Mouse (Mus musculus): ENCODE measurements at regions not wholly inside any gene's neighbourhood (a gene's known extent, or its start where the extent isn't known, plus 50 kb on each side); places are given as distances from the start of the nearest gene placed in this dataset.
A peak's percentile ranks its signal among the peaks of the same experiment; 100 is the strongest.

DNA sequence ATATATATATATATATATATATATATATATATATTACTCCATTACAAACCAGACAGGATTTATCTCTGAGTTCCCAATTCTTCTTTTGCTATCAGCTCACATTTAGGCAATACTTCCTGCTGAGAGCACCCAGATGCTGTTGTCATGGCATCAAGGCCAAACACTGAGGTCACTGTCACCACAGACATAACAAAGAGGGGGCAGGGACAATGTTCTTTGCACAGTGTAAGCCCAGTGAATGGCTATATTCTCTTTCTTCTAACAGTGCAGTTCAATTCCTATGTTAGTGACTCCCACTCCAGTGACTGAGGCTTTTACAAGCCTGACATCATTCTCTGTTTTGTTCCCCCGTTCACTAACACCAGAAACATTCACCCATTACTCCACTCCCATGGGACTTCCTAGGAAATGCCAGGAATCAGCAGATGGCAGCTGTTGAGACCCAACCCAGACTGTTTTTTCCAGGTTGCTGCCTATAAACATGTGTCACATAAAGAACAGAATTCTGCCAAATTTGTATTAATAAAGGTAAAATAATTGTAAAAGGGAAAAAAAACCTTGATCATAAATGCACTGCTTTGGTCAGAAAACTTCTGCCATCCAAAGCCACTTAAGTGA lies 289.5 kb downstream of the Slc22a22 start:
- no peak for DNase-seq (ENCODE audit: extremely low read depth, low read depth, low spot score)

DNA sequence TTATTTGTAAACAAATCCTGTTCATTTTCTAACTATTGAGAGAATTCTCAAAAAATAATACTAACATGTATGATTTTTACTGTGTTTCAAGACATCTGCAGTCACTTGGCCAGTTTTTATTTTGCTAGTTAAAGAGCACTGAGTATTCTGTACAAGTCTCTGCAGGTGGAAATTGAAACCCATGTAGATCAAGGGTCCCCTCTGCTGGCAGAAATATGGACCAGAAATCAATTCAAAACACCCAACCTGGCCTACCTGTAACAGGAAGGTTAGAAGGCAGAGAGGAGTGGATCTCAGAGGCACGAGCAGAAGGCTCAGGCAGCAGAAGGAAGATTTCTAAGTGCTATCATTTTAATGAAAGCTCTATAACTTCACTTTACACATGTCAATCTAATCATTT lies 298.3 kb downstream of the Slc22a22 start:
- no peak for DNase-seq (ENCODE audit: extremely low read depth, low read depth, low spot score)

DNA sequence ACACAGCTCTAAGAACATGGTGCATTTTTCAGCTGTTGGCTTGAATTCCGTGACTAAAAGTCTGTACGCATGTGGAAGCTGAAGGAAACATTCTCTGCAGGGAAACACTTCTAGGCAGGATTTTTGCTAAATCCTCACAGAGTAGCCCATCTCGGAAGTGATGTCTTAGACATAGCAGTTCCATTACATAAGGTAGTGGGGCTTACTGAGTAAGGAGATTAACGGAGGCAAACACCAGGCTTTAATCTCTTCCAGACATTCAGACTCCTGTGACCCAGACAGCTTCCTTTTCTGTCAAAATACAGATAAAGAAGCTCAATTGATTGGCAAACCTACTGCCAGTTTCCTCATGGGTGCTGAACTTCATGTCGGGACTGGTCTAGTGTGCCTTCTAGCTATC lies 304.7 kb downstream of the Slc22a22 start:
- no peak for DNase-seq (ENCODE audit: extremely low read depth, low read depth, low spot score)

DNA sequence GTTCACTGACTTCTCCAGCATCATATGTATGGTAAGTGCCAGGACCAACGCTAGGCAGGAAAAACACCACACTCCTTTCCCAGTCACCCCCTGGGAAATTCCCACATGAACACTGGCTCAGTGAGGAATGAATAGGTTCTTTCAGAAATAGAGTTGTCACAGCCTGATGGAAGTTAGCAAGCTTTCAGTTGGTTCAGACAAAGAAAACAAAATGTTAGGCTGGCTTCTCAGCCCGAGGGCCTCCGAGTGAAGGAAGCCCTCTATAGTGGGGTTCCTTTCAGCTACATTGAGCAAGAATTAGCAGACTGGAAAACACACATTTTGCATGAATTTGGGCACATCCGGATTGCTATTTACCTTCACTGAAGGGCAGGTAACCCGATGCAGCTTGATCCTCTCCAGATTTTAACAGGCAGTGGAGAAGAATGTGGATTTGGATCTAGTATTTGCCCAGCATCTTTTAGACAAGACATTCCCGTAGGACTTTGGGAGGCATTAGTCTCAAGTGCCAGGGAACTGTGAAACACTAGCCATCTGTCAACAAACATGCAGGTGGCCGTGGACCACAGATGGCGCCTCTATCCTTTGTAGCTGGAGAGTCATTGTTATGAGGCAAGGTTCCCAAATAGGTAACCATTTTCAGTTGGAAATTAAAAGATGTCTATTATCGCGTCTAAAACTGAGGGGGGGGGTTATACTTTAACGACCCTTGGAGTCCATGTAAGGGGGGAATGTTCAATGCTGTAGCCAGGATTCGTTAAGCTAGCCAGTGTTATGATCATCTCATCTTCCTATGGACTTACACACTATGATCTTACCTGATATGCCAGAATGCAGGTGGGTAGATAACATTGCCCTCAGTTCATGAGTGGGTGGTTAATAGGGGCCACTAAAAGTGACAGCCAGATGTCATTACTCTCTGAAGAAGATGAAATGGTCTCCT lies 314.8 kb downstream of the Slc22a22 start:
- DNase-seq (ENCODE audit: extremely low read depth, low read depth, low spot score) = no peak

DNA sequence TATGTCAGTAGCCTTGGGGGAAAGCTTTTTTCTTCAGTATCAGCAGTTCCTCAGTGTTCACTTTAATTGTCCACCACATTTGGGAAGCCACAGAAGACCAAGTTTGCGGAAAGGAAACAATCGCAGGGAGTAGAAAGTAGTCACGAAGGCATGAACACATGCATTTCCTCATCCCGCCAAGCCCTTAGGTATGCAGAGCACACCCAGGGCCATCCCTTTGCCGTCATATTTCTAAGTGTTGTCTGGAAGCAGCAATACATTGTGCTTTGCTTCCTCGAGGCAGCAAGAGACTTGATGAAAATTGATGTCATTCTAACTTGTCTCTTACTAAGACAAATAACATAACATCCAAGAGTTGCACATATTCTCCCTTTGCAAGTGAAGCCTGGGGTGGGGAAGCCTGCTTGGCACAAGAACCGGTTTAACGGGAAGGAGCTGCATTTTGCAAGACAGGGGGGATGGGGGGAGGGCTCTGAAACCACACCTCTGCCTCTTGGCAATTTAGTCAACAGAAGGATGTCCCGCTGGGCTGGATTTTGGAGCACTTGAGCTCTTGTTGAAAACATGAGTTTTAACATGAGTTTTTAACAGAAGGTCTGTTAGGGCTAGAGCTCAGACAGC lies 337.2 kb downstream of the Slc22a22 start:
- DNase-seq (ENCODE audit: extremely low read depth, low read depth, low spot score) = peak; percentile 76

DNA sequence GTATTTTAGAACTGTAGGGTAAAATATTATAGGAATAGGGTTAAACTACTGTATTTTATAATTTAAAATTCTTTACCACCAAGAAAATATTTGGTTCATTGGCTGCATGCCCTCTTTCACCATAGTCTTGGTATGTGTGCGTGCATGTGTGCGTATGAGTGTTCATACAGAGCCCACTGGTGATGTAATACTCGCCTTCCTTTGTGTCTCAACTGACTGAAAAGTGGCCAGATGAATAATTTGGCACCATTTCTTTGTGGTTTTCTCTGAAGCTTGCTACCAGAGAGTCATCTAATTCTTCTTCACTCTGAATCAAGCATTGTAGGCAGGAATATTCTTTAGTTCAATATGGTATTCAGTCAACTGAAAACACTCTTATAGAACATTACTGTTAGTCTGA lies 372.7 kb downstream of the Slc22a22 start:
- DNase-seq (ENCODE audit: extremely low read depth, low read depth, low spot score) = no peak

GRCm38 (mm10) chr15:57097309-57097708 lies 380.1 kb downstream of the Slc22a22 start:
- DNase-seq (ENCODE audit: extremely low read depth, low read depth, low spot score) = no peak

GRCm38 (mm10) chr15:57079806-57080205 lies 397.6 kb downstream of the Slc22a22 start:
- DNase-seq (ENCODE audit: extremely low read depth, low read depth, low spot score) = no peak

DNA sequence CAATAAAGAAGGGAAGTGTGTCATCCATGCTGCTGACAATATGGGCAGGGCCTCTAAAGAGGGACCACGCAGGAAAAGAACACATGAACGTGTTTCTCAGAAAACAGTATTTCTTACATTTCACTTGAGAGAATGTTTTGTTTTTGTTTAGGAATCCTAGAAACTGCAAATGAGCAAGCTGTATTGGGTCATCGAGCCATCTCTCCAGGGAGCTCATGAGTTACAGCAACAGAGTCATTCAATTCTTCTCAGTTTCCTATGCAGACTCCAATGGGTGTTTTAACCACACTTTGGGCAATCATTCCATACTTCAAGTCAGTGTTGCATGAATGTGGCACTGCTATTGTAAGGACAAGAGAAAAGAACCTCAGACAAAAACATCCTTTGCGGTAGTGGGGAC lies 403.6 kb downstream of the Slc22a22 start:
- no peak for DNase-seq (ENCODE audit: extremely low read depth, low read depth, low spot score)

DNA sequence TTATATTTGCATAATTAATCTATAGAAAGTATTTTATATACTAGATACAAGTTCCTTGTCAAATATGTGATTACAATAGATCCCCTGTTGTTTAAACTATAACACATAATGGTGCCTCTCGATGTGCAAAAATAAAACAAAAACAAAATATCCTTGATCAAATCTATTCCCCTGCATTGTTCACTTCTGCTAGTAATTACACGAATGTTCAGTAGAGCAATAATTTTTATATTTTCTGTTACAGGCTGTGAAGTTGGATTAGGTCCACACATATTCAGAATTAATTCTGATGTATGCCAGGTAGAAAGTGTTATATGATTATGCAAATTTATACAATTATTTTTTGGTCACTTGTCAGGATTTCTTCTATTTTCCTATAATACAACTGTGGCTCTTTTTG lies 415.9 kb downstream of the Slc22a22 start:
- DNase-seq (ENCODE audit: extremely low read depth, low read depth, low spot score) = no peak

DNA sequence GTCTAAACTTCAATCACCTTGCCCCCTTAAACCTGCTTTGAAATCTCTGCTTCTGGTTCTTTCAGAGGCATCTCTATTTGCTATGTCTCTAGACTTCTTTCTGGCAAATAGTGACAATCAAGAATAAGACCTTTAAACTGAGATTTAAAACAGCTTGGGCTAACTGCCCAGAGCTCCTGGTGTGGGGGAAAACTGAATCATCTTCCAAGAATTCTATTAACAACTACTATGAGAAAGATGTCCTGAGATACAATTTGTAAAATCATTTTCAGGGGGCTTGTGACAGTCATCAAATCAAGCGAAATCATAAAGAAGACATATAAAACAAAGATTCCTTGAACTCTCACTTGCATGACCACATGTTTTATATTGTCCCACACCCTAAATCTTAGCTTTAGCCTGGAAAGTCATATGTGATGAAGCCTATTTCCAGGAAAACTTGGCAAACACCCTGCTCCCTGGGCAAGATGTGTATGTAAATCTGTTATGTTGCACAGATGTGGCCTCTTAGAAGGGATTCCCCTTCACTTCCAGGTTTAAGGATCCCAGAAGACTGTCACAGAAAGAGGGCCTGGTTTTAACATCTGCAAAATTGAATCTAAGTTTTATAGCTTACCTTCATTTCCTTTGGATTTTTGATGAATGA lies 417.8 kb downstream of the Slc22a22 start:
- DNase-seq (ENCODE audit: extremely low read depth, low read depth, low spot score) = no peak

DNA sequence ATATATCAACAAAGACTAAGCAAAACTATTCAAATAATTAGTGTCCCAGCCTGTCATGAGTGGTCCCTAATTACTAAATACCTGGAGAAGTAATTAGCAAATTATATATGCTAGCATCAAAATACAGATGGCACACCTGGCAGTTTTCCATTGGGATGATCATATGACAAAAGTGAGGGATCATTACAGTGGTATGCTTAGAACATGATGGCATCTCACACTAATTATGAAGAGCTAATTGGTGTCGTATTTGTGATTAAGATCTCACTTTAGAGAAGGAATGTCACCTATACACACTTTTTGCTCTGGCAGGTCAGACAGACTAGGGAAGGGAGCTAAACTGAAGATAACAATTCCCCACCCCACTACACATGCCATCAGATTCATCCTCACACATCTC lies 425.1 kb downstream of the Slc22a22 start:
- no peak for DNase-seq (ENCODE audit: extremely low read depth, low read depth, low spot score)

GRCm38 (mm10) chr15:57036806-57037566 lies 440.4 kb downstream of the Slc22a22 start:
- DNase-seq (ENCODE audit: extremely low read depth, low read depth, low spot score) = no peak

DNA sequence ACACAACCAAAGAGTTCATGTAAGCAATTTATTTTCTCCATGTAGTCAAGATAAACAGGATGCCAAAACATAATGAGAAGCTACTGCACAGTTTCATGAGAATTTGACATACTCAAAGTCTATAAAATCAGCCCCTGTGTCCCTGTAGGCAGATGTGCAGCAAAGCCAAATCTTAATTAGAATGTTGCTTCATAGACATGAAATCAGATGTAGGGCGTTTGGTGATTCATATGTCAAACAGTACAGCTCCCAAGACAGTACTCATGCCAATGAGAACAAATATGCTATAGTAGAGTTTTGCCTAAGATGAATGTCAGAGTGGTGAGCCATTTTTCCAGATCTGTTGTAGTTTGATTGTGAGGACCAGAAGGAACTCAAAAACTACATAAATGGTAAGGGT lies 444.4 kb downstream of the Slc22a22 start:
- DNase-seq (ENCODE audit: extremely low read depth, low read depth, low spot score) = no peak
